Mouse (Mus musculus) embryonic facial prominence, embryonic 14.5 days (tissue): Measurements from ENCODE around the gene Ang. TPM values are rescaled to one million over a fixed set of nuclear protein-coding genes. Genes with fewer than 3 reads are reported as not detected.

Experiments
- ATAC-seq: fragments of 200-750 bp; cut with Nextera tagmentation; 2 replicates; pipeline ENCODE4 v1.8.0; 2017; ENCODE audit warnings: low read depth, moderate number of reproducible peaks, moderate TSS enrichment
- DNase-seq: peaks from one replicate; pipeline ENCODE4 v3.0.0-alpha.2; 2015; ENCODE audit warnings: low spot score
- H3K27ac ChIP-seq: fragments of 300-500 bp; sonication (generic); replicated peaks from 2 replicates; pipeline ENCODE4 v1.5.1; 2014; ENCODE audit warnings: low read depth, mild to moderate bottlenecking, low read length, moderate library complexity
- H3K27me3 ChIP-seq: fragments of 300-500 bp; sonication (generic); replicated peaks from 2 replicates; pipeline ENCODE4 v1.6.1; 2014; ENCODE audit warnings: low read length; ENCODE audit not compliant: control insufficient read depth, insufficient read depth
- H3K36me3 ChIP-seq: fragments of 300-500 bp; sonication (generic); 2 replicates; pipeline ENCODE4 v1.6.1; 2014; ENCODE audit warnings: low read length, mixed read lengths; ENCODE audit not compliant: control insufficient read depth, insufficient read depth
- H3K4me1 ChIP-seq: fragments of 300-500 bp; sonication (generic); 2 replicates; pipeline ENCODE4 v1.6.1; 2014; ENCODE audit warnings: antibody characterized with exemption, low read length; ENCODE audit not compliant: control insufficient read depth, insufficient read depth
- H3K4me2 ChIP-seq: fragments of 300-500 bp; sonication (generic); 2 replicates; pipeline ENCODE4 v1.6.1; 2014; ENCODE audit warnings: low read depth, mild to moderate bottlenecking, low read length, moderate library complexity, mixed read lengths
- H3K4me3 ChIP-seq: fragments of 300-500 bp; sonication (generic); 2 replicates; pipeline ENCODE4 v1.5.1; 2014; ENCODE audit warnings: low read depth, mild to moderate bottlenecking, low read length
- H3K9ac ChIP-seq: fragments of 300-500 bp; sonication (generic); 2 replicates; pipeline ENCODE4 v1.6.1; 2014; ENCODE audit warnings: low read depth, mild to moderate bottlenecking, low read length, moderate library complexity, mixed read lengths
- H3K9me3 ChIP-seq: fragments of 300-500 bp; sonication (generic); 2 replicates; pipeline ENCODE4 v1.6.1; 2016; ENCODE audit warnings: low read length; ENCODE audit not compliant: control insufficient read depth
- WGBS: fragments of 180-500 bp; shearing (Covaris S2); extraction: QIAGEN DNeasy Blood & Tissue Kit; methylation state at CpG from one replicate; pipeline ENCODE4 v1.1.7; 2014; 5-methylcytosine and 5-hydroxymethylcytosine counted together
- polyA plus RNA-seq: library from polyadenylated mRNA; unstranded; fragments of >200 nt; fragmentation: Nextera tagmentation; extraction: Ambion mirVana; gene quantifications from 2 replicates; pipeline ENCODE4 v1.2.1, GENCODE M21; 2014

Ang gene
- polyA plus RNA-seq, 1 experiment from 2014 or later = 10.3 TPM

DNA sequence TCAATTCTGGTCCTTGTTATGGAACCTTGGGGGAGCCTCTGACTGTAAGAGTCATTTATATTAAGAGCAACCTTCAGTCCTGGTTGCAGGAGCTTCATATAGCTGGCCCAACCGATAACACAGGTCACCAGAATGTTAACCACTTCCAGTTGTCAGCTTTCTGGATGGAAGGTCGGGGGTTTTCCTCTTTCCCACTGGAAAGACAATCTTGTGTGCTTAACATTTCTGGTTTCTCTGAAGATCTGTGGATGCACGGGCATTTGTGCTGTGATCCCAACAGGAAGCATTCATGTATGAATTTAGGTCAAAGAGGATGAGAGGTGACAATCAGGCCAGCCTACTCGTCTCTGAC lies 38.6 kb downstream of the Ang start:
- no peaks in the 10 kb centered on the region for H3K9me3 ChIP-seq
- no peak overlapping the region for H3K4me2 ChIP-seq
- no peak for DNase-seq
- H3K9ac ChIP-seq = no peak overlapping the region
- H3K4me3 ChIP-seq = no peak overlapping the region
- H3K27me3 ChIP-seq = no peaks in the 10 kb centered on the region
- no peak overlapping the region for H3K27ac ChIP-seq
- no peaks in the 10 kb centered on the region for H3K36me3 ChIP-seq
- ATAC-seq = no peak
- H3K4me1 ChIP-seq = no peaks in the 10 kb centered on the region
- WGBS = 63% methylated on average over 4 of the region's 4 CpGs

DNA sequence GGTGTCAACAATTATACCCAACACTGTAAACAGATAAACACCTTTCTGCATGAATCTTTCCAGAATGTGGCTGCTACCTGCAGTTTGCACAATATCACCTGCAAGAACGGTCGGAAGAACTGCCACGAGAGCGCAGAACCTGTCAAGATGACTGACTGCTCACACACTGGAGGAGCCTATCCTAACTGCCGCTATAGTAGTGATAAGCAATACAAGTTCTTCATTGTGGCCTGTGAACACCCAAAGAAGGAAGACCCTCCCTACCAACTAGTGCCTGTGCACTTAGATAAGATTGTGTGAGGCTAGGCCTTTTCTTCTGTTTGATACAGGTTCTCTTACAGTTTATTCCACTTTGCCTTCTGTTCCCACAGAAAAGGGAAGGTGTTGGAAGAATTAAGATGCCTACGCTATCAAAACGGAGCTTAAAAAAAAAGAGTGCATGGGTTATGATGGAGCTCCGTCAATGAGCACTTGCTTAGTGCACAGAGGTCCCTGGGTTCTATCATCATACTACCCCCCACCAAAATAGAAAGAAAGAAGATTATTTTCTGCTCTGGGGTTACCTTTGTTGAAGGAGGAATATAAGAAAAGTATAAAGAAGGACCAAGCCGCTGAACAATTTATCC lies 39.5 kb downstream of the Ang start:
- no peaks in the 10 kb centered on the region for H3K27me3 ChIP-seq
- no peak overlapping the region for H3K27ac ChIP-seq
- H3K36me3 ChIP-seq = no peaks in the 10 kb centered on the region
- no peak overlapping the region for H3K4me2 ChIP-seq
- no peaks in the 10 kb centered on the region for H3K9me3 ChIP-seq
- no peak for DNase-seq
- H3K9ac ChIP-seq = no peak overlapping the region
- WGBS = 87% methylated on average over 9 of the region's 9 CpGs
- H3K4me1 ChIP-seq = no peaks in the 10 kb centered on the region
- no peak overlapping the region for H3K4me3 ChIP-seq
- ATAC-seq = no peak

GRCm38 (mm10) chr14:51131086-51131815 lies 40.3 kb downstream of the Ang start:
- DNase-seq (no peak), ATAC-seq (no peak)
- 74% methylated on average over 7 of the region's 7 CpGs for WGBS
- H3K4me3 ChIP-seq = no peak overlapping the region
- no peaks in the 10 kb centered on the region for H3K36me3 ChIP-seq
- H3K9me3 ChIP-seq = no peaks in the 10 kb centered on the region
- no peak overlapping the region for H3K27ac ChIP-seq
- H3K27me3 ChIP-seq = no peaks in the 10 kb centered on the region
- no peak overlapping the region for H3K4me2 ChIP-seq
- no peaks in the 10 kb centered on the region for H3K4me1 ChIP-seq
- no peak overlapping the region for H3K9ac ChIP-seq

GRCm38 (mm10) chr14:51132372-51132771 lies 41.4 kb downstream of the Ang start:
- DNase-seq (no peak), ATAC-seq (no peak)
- no peaks in the 10 kb centered on the region for H3K9me3 ChIP-seq
- H3K9ac ChIP-seq = no peak overlapping the region
- no peak overlapping the region for H3K4me3 ChIP-seq
- H3K4me2 ChIP-seq = no peak overlapping the region
- H3K36me3 ChIP-seq = no peaks in the 10 kb centered on the region
- no peaks in the 10 kb centered on the region for H3K4me1 ChIP-seq
- WGBS = 91% methylated on average over 4 of the region's 4 CpGs
- no peaks in the 10 kb centered on the region for H3K27me3 ChIP-seq
- H3K27ac ChIP-seq = no peak overlapping the region

DNA sequence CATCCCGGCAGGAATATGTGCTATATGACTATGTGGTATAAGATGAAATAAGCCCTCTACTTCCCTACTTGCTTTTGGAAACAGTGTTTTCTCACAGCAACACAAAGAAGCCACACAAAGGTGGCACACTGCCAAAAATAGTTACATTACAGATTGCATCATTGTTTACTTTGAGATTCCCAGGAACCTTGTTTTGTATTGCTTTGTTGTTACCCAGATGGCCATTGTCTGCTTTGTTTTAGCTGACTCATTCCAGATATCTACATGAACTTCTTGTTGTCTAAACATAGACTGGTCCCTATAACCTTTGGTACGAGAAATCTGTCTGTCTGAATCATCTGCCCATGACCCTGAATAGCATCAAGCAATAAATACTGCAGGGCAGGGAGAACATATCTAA lies 49.4 kb downstream of the Ang start:
- DNase-seq = no peak
- no peak for ATAC-seq
- Histone ChIP-seq H3K27ac (no peak overlapping the region), H3K9me3 (no peaks in the 10 kb centered on the region), H3K27me3 (no peaks in the 10 kb centered on the region), H3K4me3 (no peak overlapping the region), H3K4me2 (no peak overlapping the region), H3K4me1 (no peaks in the 10 kb centered on the region), H3K9ac (no peak overlapping the region), H3K36me3 (no peaks in the 10 kb centered on the region)
- 78% methylated on average over 2 of the region's 2 CpGs for WGBS

DNA sequence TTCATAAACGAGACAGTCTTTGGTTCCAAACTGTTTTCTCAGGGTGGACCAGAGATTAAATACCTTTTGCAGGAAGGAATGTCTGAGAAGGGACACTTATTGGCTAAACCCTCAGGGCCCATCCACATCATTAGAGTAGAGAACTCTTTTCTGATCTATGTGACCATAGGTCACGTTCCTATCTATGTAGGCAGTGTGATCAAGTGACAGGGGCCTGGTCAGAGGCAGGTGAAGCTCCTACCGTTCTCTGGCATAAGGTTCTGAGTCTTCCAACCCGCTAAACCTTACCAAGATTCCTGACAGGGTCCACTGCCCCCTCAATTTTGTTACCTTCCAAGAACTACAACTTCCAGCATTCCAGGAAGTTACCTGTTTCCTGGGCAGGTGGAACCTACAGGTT lies 51.2 kb downstream of the Ang start:
- DNase-seq = no peak
- 88% methylated on average over 4 of the region's 4 CpGs for WGBS
- no peak overlapping the region for H3K9ac ChIP-seq
- no peak overlapping the region for H3K4me2 ChIP-seq
- no peak for ATAC-seq
- H3K4me3 ChIP-seq = no peak overlapping the region
- no peaks in the 10 kb centered on the region for H3K27me3 ChIP-seq
- H3K4me1 ChIP-seq = no peaks in the 10 kb centered on the region
- no peaks in the 10 kb centered on the region for H3K36me3 ChIP-seq
- no peaks in the 10 kb centered on the region for H3K9me3 ChIP-seq
- H3K27ac ChIP-seq = no peak overlapping the region

GRCm38 (mm10) chr14:51142568-51142967 lies 51.6 kb downstream of the Ang start:
- H3K36me3 ChIP-seq = no peaks in the 10 kb centered on the region
- WGBS = 83% methylated on average over 3 of the region's 3 CpGs
- no peaks in the 10 kb centered on the region for H3K9me3 ChIP-seq
- no peak overlapping the region for H3K9ac ChIP-seq
- no peaks in the 10 kb centered on the region for H3K4me1 ChIP-seq
- H3K4me2 ChIP-seq = no peak overlapping the region
- DNase-seq (no peak), ATAC-seq (no peak)
- H3K27ac ChIP-seq = no peak overlapping the region
- H3K27me3 ChIP-seq = no peaks in the 10 kb centered on the region
- H3K4me3 ChIP-seq = no peak overlapping the region

GRCm38 (mm10) chr14:51143287-51143686 lies 52.3 kb downstream of the Ang start:
- Histone ChIP-seq H3K4me1 (no peaks in the 10 kb centered on the region), H3K4me3 (no peak overlapping the region), H3K9me3 (no peaks in the 10 kb centered on the region), H3K9ac (no peak overlapping the region), H3K36me3 (no peaks in the 10 kb centered on the region), H3K4me2 (no peak overlapping the region), H3K27me3 (no peaks in the 10 kb centered on the region), H3K27ac (no peak overlapping the region)
- ATAC-seq (no peak), DNase-seq (no peak)
- 58% methylated on average over 4 of the region's 4 CpGs for WGBS

DNA sequence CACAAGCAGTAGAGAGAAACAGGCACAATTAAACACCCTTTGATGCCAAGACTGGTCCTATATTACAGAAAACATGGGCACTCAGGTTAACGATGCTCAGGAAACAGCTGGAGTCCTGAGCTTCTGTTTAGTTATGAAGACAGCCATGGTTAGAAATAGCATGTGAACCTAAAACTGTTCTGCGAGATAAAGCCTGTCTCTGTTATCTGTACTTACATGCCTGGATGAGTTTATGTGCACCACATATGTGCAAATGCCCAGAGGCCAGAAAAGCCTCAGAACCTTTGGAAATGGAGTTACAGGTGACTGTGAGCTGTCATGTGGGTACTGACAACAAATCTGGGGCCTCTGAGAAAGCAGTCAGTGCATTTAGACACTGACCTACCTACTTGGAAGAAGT lies 53.0 kb downstream of the Ang start:
- Histone ChIP-seq H3K9ac (no peak overlapping the region), H3K4me2 (no peak overlapping the region), H3K27ac (no peak overlapping the region), H3K36me3 (no peaks in the 10 kb centered on the region), H3K4me1 (no peaks in the 10 kb centered on the region), H3K4me3 (no peak overlapping the region), H3K9me3 (no peaks in the 10 kb centered on the region), H3K27me3 (no peaks in the 10 kb centered on the region)
- no peak for DNase-seq
- WGBS = 83% methylated on average over 2 of the region's 2 CpGs
- ATAC-seq = no peak
